Mouse (Mus musculus): ENCODE data around the gene Mrpl37.

Mrpl37 gene

GRCm38 (mm10) chr4:107017257-107017656 lies 49.4 kb downstream of the Mrpl37 start:
- DNase-seq (ENCODE audit: low spot score), result no peak

- peak; percentile 35 for DNase-seq (ENCODE audit: low spot score)
These were observed 50.6 kb downstream of the Mrpl37 start for GRCm38 (mm10) chr4:107015971-107016511.

- DNase-seq (ENCODE audit: low spot score), result no peak
These were observed 52.8 kb downstream of the Mrpl37 start for GRCm38 (mm10) chr4:107013817-107014260.

GRCm38 (mm10) chr4:107013119-107013816 lies 53.4 kb downstream of the Mrpl37 start:
- no peak for DNase-seq (ENCODE audit: low spot score)

GRCm38 (mm10) chr4:107012574-107012973 lies 54.1 kb downstream of the Mrpl37 start:
- no peak for DNase-seq (ENCODE audit: low spot score)

GRCm38 (mm10) chr4:107012005-107012478 lies 54.6 kb downstream of the Mrpl37 start:
- peak; percentile 23 for DNase-seq (ENCODE audit: low spot score)

- no peak for DNase-seq (ENCODE audit: low spot score)
These were observed 55.2 kb downstream of the Mrpl37 start for GRCm38 (mm10) chr4:107011325-107012004.

GRCm38 (mm10) chr4:107009548-107009947 lies 57.1 kb downstream of the Mrpl37 start:
- DNase-seq (ENCODE audit: low spot score), result no peak

- no peak for DNase-seq (ENCODE audit: low spot score)
These were observed 58.5 kb downstream of the Mrpl37 start for GRCm38 (mm10) chr4:107008161-107008560.

- DNase-seq (ENCODE audit: low spot score), result no peak
These were observed 59.3 kb downstream of the Mrpl37 start for GRCm38 (mm10) chr4:107007359-107007758.

GRCm38 (mm10) chr4:107006807-107007206 lies 59.9 kb downstream of the Mrpl37 start:
- no peak for DNase-seq (ENCODE audit: low spot score)

GRCm38 (mm10) chr4:107006229-107006628 lies 60.4 kb downstream of the Mrpl37 start:
- DNase-seq (ENCODE audit: low spot score), result no peak
